Mouse (Mus musculus): ENCODE measurements around the gene Card9. TPM values are rescaled to one million over a fixed set of nuclear protein-coding genes. Genes with fewer than 3 reads are reported as not detected.

Gene Card9
- polyA plus RNA-seq, 1 experiment = 2.5 TPM

DNA sequence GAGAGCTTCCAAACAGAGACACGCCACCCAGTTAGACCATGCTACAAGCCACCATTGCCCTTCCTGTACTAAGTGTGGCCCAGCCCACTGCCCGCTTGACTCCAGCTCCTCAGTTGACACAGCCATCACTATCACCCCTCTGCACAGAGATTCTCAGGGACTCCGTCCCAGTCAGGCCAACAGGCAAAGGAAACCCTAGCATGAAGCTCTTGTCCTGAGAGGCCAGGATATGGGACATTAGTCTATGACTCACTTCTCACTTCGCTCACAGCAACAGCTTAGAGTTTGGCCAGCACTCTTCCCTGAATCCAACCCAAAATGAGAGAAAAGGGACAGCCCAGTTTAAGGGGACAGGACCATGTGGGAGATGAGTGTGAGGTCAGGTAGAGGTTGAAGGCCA is 6.3 kb downstream of the Card9 start:
- Histone ChIP-seq H3K27me3 (replicated peaks; ENCODE audit: control insufficient read depth, insufficient read depth, low read length) (no peaks in the 10 kb centered on the region), H3K27ac (ENCODE audit: insufficient read depth, low read depth, low read length) (no peak overlapping the region), H3K36me3 (ENCODE audit: control insufficient read depth, insufficient read depth, low read length) (no peaks in the 10 kb centered on the region), H3K4me1 (ENCODE audit: control insufficient read depth, insufficient read depth, low read length) (peaks cover 16% of the 10 kb centered on the region; the same call in 1 of the 2 replicates), H3K4me3 (ENCODE audit: insufficient read depth, low read depth, low read length) (no peak overlapping the region)
- WGBS = 96% methylated on average over 4 of the region's 4 CpGs
- DNase-seq = no peak
- no peak for TF ChIP-seq POLR2A (IDR thresholded peaks at IDR 0.05; ENCODE audit: low read depth, low read length)
- TF ChIP-seq CTCF (conservative IDR thresholded peaks at IDR 0.05; ENCODE audit: insufficient read depth, insufficient read length, low read depth, low read length) = no peak

DNA sequence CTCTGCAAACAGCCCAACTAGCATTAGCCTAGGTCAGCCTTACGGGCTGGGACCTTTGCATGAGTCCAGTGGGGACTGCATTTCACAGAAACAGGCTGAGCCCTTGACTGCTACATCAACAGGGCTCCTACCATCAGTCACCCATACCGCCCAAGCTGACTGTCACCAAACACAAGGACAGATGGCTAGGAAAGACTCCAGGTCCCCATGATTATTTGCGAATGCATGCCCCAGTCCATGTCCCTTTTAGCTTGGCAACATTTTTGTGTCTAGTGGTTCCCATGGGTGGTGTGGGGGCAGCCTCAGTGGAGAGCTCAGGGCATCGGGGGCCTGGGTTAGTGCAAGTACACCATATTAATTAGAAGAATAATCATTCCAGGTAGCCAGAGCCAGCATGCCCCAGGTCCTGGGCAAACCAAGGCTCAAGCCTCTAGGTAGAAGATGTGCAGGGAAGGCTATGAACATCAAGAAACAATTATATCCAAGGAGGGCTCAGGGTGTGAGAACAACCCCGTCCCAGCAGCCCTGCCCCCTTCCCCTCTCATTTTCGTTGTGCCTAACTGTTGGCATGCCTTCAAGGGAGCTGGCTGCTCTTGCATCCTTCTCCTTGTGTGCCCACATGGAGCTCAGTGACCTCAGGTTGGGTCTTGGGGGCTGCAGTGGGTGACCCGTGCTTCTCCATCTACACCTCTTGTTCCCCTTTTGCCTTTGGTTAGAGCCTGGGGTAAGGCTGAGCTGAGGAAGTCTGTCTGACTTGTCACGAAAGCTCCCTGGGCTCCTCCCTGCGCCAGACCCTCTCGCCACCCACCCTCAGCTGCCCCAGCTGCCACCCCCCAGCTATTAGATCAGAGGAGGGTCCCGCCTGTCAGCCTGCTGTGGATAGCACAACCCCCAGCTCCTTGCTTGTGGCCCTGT is 7.4 kb downstream of the Card9 start:
- Histone ChIP-seq H3K36me3 (ENCODE audit: control insufficient read depth, insufficient read depth, low read length) (no peaks in the 10 kb centered on the region), H3K4me3 (ENCODE audit: insufficient read depth, low read depth, low read length) (peak overlapping the region; percentile 46; the same call in 1 of the 2 replicates), H3K27me3 (replicated peaks; ENCODE audit: control insufficient read depth, insufficient read depth, low read length) (no peaks in the 10 kb centered on the region), H3K4me1 (ENCODE audit: control insufficient read depth, insufficient read depth, low read length) (peaks cover 16% of the 10 kb centered on the region; the same call in 1 of the 2 replicates), H3K27ac (ENCODE audit: insufficient read depth, low read depth, low read length) (no peak overlapping the region)
- no peak for DNase-seq
- 92% methylated on average over 11 of the region's 11 CpGs for WGBS
- TF ChIP-seq POLR2A (IDR thresholded peaks at IDR 0.05; ENCODE audit: low read depth, low read length) (no peak), CTCF (conservative IDR thresholded peaks at IDR 0.05; ENCODE audit: insufficient read depth, insufficient read length, low read depth, low read length) (no peak)

DNA sequence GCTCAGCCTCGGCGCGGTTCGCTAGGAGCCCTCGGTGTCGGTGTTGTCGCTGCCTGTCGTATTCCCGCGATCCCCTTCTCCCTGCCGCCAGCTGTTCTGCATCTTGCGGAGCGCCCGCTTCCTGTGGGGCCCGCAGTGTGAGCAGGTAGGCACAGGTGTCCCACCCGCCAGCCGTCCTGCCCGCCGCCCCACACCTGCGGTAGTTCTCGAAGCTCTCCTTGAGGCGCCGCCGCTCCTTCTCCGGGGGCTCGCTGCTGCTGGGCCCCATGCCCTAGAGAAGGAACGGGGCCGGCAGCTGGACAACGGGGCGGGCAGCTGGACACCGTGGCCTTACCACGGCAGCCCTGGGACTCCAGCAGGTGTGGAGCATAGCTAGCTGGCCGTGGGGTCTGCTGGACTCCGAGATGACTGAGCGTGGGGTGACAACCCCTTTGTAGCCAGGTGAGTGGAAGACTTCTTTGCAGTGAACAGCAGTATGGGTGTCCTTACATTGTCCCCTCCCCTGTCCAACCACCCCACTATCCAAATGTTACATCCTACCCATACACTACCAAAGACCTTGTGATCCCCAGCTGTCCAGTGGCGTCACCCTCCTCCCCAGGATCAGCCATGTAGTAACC is 8.3 kb downstream of the Card9 start:
- no peak overlapping the region for H3K27ac ChIP-seq (ENCODE audit: insufficient read depth, low read depth, low read length)
- H3K27me3 ChIP-seq (replicated peaks; ENCODE audit: control insufficient read depth, insufficient read depth, low read length) = no peaks in the 10 kb centered on the region
- H3K36me3 ChIP-seq (ENCODE audit: control insufficient read depth, insufficient read depth, low read length) = no peaks in the 10 kb centered on the region
- DNase-seq = no peak
- WGBS = 3% methylated on average over 36 of the region's 36 CpGs
- peaks cover 12% of the 10 kb centered on the region; the same call in 1 of the 2 replicates for H3K4me1 ChIP-seq (ENCODE audit: control insufficient read depth, insufficient read depth, low read length)
- TF ChIP-seq POLR2A (IDR thresholded peaks at IDR 0.05; ENCODE audit: low read depth, low read length) (no peak), CTCF (conservative IDR thresholded peaks at IDR 0.05; ENCODE audit: insufficient read depth, insufficient read length, low read depth, low read length) (no peak)
- H3K4me3 ChIP-seq (ENCODE audit: insufficient read depth, low read depth, low read length) = peak overlapping the region; percentile 46

DNA sequence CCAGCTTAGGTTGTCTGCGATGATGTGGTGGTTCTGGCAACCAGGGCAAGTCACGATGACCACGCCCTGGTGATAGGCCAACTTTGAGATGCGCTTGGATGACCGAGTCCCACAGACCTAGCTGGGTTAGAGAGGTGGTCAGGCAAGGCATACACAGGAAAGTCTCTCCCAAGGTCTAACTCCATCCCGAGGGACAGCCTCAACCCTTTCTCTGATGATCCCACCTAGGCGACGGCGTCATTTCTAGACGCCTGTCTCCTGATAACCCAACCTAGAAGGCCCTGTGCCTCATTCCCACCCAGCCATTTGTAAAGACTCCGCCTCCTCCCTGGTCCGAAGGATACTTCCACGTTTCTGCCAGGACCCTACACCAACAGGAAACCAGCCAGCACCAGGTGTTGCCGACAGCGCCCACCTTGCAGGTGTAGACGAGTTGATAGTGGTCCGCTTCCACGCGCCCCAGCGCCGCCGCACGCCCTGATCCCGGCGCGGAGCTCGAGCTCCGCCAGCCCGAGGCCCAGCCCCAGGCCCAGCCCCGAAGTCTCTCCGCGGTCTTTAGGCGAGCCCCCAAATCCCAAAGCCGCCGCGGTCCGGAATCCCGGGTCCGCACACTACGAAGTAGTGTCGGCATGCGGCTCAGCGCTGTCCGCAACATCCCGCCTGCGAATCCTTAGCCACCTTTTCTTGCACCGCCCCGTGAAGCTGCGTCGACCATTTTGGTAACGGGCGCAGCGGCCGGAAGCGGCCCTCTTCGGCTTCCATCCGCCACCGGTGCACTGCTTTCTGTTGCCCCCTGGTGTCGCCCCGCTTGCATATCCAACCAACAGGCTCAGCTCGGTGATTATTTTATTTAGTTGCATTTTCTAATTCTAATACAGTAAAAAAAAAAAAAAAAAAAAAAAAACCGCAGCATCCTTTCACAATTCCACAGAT is 9.1 kb downstream of the Card9 start, which contains the start of gene Dnlz:
Gene Dnlz, minus strand, starts transcription at position 753 of the 933 bp plus-strand sequence.
- peak within 1 kb of the TSS; percentile 66 for H3K27ac ChIP-seq (ENCODE audit: insufficient read depth, low read depth, low read length)
- peak within 1 kb of the TSS; percentile 80 for H3K4me3 ChIP-seq (ENCODE audit: insufficient read depth, low read depth, low read length)
- no peaks in the 10 kb centered on the region for H3K36me3 ChIP-seq (ENCODE audit: control insufficient read depth, insufficient read depth, low read length)
- peaks cover 12% of the 10 kb centered on the region; the same call in 1 of the 2 replicates for H3K4me1 ChIP-seq (ENCODE audit: control insufficient read depth, insufficient read depth, low read length)
- H3K27me3 ChIP-seq (replicated peaks; ENCODE audit: control insufficient read depth, insufficient read depth, low read length) = no peaks in the 10 kb centered on the region
- TF ChIP-seq POLR2A (IDR thresholded peaks at IDR 0.05; ENCODE audit: low read depth, low read length) (no peak), CTCF (conservative IDR thresholded peaks at IDR 0.05; ENCODE audit: insufficient read depth, insufficient read length, low read depth, low read length) (peak; percentile 69)
- DNase-seq = peak; percentile 96
- WGBS = 1% methylated on average over 62 of the region's 62 CpGs

DNA sequence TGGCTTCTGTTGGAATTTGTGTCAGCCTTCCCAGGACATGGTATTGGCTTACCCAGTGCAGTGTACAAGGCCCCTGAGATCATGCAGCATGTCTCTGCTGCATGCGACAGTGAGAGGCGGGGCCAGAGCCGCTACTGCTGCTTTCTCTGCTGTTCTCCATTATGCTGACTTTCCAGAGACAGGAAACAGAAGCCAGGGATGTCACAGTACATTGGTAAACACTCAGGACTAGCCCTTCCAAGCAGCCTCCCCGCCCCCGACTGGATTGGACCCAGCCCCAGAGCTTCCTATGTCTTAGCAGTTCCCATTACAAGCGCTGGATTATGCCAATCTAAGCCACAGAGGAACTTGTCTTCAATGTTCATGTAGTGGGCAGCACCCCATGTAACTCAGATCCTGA is 12.5 kb downstream of the Card9 start:
- TF ChIP-seq POLR2A (IDR thresholded peaks at IDR 0.05; ENCODE audit: low read depth, low read length) (no peak), CTCF (conservative IDR thresholded peaks at IDR 0.05; ENCODE audit: insufficient read depth, insufficient read length, low read depth, low read length) (no peak)
- Histone ChIP-seq H3K27ac (ENCODE audit: insufficient read depth, low read depth, low read length) (peak overlapping the region; percentile 39; the same call in 1 of the 2 replicates), H3K4me1 (ENCODE audit: control insufficient read depth, insufficient read depth, low read length) (peaks cover 12% of the 10 kb centered on the region; the same call in 1 of the 2 replicates), H3K27me3 (replicated peaks; ENCODE audit: control insufficient read depth, insufficient read depth, low read length) (no peaks in the 10 kb centered on the region), H3K36me3 (ENCODE audit: control insufficient read depth, insufficient read depth, low read length) (no peaks in the 10 kb centered on the region), H3K4me3 (ENCODE audit: insufficient read depth, low read depth, low read length) (no peak overlapping the region)
- peak; percentile 63 for DNase-seq
- WGBS = 52% methylated on average over 6 of the region's 6 CpGs

DNA sequence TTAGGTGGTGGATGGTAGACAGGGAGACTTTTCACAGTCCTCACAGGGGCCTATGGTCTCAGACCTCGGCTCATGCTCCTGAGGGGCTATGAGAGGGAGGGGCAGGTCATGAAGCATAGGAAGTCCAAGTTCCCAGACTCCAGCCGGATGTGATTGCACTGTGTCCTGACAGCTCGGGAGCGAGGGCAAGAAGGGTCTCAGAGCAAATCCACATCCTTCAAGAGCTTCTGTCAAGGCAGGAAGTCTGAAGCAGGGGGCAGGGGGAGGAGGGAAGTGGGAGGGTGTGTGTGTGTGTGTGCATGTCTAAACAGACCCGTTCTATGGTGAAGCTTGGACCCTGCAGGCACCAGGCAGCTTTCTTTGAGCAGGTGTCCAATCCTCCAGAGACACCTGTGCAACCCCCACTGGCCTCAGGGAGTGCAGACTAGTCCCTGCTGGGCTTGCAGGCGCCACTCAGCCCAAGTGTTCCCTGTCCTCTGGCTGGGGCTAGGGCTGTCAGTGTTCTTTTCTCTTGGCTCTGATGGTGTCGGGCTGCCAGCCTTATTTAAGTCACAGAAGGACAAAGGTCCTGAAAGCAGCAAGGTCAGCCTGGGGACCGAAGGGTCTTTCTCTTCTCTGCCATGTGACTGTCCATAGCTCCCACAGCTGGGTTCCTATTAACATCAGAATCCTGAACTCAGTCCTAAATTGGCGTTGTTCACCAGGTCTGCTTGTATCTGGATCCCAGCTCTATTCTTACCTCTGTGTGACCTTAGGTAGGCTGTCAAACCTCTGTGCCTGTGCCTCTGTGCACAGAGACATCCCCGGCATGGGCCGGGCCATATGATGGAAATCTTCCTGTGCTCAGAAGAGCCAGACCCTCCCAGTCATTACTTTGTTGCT is 17.9 kb downstream of the Card9 start:
- Histone ChIP-seq H3K27ac (ENCODE audit: insufficient read depth, low read depth, low read length) (peak overlapping the region; percentile 84), H3K4me1 (ENCODE audit: control insufficient read depth, insufficient read depth, low read length) (no peaks in the 10 kb centered on the region; the same call in none of the 2 replicates), H3K36me3 (ENCODE audit: control insufficient read depth, insufficient read depth, low read length) (no peaks in the 10 kb centered on the region), H3K27me3 (replicated peaks; ENCODE audit: control insufficient read depth, insufficient read depth, low read length) (no peaks in the 10 kb centered on the region), H3K4me3 (ENCODE audit: insufficient read depth, low read depth, low read length) (no peak overlapping the region)
- WGBS = 56% methylated on average over 11 of the region's 11 CpGs
- TF ChIP-seq POLR2A (IDR thresholded peaks at IDR 0.05; ENCODE audit: low read depth, low read length) (no peak), CTCF (conservative IDR thresholded peaks at IDR 0.05; ENCODE audit: insufficient read depth, insufficient read length, low read depth, low read length) (no peak)
- peak; percentile 73 for DNase-seq

Data from kidney, adult 2 months (tissue).